Mouse (Mus musculus): Measurements from ENCODE around the gene Copz1. TPM values are rescaled to one million over a fixed set of nuclear protein-coding genes. Genes with fewer than 3 reads are reported as not detected.
"Not testable (repeated sequence)": the region's sequence is repeated elsewhere in the genome, so short reads cannot be mapped to it uniquely, and the experiment has no call there.

Gene Copz1
- polyA plus RNA-seq, 1 experiment from 2014 or later: 265 TPM

DNA sequence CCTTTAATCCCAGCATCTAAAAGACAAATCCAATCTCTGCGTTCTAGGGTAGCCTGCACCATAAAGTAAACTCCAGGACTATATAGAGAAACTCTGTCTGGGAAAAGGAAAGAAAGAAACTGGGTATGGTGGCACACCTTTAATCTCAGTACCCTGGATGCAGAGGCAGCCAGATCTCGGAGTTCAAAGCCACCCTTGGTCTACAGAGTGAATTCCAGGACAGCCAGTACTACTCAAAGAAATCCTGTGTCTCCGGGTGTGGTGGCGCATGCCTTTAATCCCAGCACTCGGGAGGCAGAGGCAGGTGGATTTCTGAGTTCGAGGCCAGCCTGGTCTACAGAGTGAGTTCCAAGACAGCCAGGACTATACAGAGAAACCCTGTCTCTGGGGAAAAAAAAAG, 23.0 kb upstream of the Copz1 start:
- H3K9me3 ChIP-seq (replicated peaks; ENCODE audit: control insufficient read depth, low read length); H3K4me2 ChIP-seq (ENCODE audit: low read depth, low read length); H3K4me3 ChIP-seq (replicated peaks; ENCODE audit: low read length); H3K27me3 ChIP-seq (ENCODE audit: control insufficient read depth, insufficient read depth, low read length); H3K27ac ChIP-seq (ENCODE audit: low read length); ATAC-seq (ENCODE audit: insufficient read depth, low FRiP score); H3K4me1 ChIP-seq (ENCODE audit: control insufficient read depth, insufficient read depth, low read length); H3K9ac ChIP-seq (ENCODE audit: low read length): not testable (repeated sequence)
- 81% methylated on average over 6 of the region's 6 CpGs for WGBS
- peaks cover 17% of the 10 kb centered on the region; the same call in 1 of the 2 replicates for H3K36me3 ChIP-seq (ENCODE audit: control insufficient read depth, insufficient read depth, low read length)

- Histone ChIP-seq H3K4me3 (replicated peaks; ENCODE audit: low read length) (no peak overlapping the region), H3K4me2 (ENCODE audit: low read depth, low read length) (no peak overlapping the region), H3K36me3 (ENCODE audit: control insufficient read depth, insufficient read depth, low read length) (peaks cover 13% of the 10 kb centered on the region; the same call in 1 of the 2 replicates), H3K27me3 (ENCODE audit: control insufficient read depth, insufficient read depth, low read length) (no peaks in the 10 kb centered on the region), H3K4me1 (ENCODE audit: control insufficient read depth, insufficient read depth, low read length) (peaks cover 10% of the 10 kb centered on the region; the same call in 1 of the 2 replicates), H3K9ac (ENCODE audit: low read length) (no peak overlapping the region), H3K9me3 (replicated peaks; ENCODE audit: control insufficient read depth, low read length) (no peaks in the 10 kb centered on the region), H3K27ac (ENCODE audit: low read length) (no peak overlapping the region)
- ATAC-seq (ENCODE audit: insufficient read depth, low FRiP score): peak; percentile 38; the same call in 1 of the 2 replicates
- 40% methylated on average over 2 of the region's 2 CpGs for WGBS
Measured at GRCm38 (mm10) chr15:103250195-103250740, 22.2 kb upstream of the Copz1 start.

DNA sequence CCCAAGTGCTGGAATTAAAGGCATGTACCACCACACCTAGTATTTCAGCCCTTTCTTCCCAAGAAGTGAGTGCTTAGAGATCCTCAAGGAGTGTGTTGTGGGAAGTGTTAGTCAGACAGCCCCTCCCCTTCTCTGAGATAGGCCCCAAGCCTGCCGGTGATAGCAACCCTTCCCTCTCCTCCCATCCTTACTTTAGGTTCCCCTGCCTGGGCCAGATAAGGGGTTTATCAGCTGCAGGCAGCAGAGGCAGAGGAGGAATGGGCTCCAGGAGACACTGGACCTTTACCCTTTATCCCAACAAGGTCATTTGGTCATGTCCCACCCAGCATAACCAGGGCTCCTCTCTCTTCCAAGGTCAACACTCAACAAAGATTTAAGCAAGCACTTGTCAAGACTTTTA, 20.9 kb upstream of the Copz1 start:
- H3K9me3 ChIP-seq (replicated peaks; ENCODE audit: control insufficient read depth, low read length): no peaks in the 10 kb centered on the region
- no peak overlapping the region for H3K4me2 ChIP-seq (ENCODE audit: low read depth, low read length)
- H3K9ac ChIP-seq (ENCODE audit: low read length): no peak overlapping the region
- no peaks in the 10 kb centered on the region for H3K27me3 ChIP-seq (ENCODE audit: control insufficient read depth, insufficient read depth, low read length)
- WGBS: 67% methylated on average over 1 of the region's 1 CpGs
- peaks cover 7% of the 10 kb centered on the region; the same call in 1 of the 2 replicates for H3K36me3 ChIP-seq (ENCODE audit: control insufficient read depth, insufficient read depth, low read length)
- no peak overlapping the region for H3K27ac ChIP-seq (ENCODE audit: low read length)
- peak; percentile 66 for ATAC-seq (ENCODE audit: insufficient read depth, low FRiP score)
- peaks cover 12% of the 10 kb centered on the region; the same call in 1 of the 2 replicates for H3K4me1 ChIP-seq (ENCODE audit: control insufficient read depth, insufficient read depth, low read length)
- no peak overlapping the region for H3K4me3 ChIP-seq (replicated peaks; ENCODE audit: low read length)

GRCm38 (mm10) chr15:103252660-103253059, 19.9 kb upstream of the Copz1 start:
- Histone ChIP-seq H3K27ac (ENCODE audit: low read length) (no peak overlapping the region), H3K9me3 (replicated peaks; ENCODE audit: control insufficient read depth, low read length) (no peaks in the 10 kb centered on the region), H3K36me3 (ENCODE audit: control insufficient read depth, insufficient read depth, low read length) (no peaks in the 10 kb centered on the region; the same call in 1 of the 2 replicates), H3K4me1 (ENCODE audit: control insufficient read depth, insufficient read depth, low read length) (peaks cover 16% of the 10 kb centered on the region; the same call in 1 of the 2 replicates), H3K9ac (ENCODE audit: low read length) (no peak overlapping the region), H3K4me2 (ENCODE audit: low read depth, low read length) (no peak overlapping the region), H3K27me3 (ENCODE audit: control insufficient read depth, insufficient read depth, low read length) (no peaks in the 10 kb centered on the region), H3K4me3 (replicated peaks; ENCODE audit: low read length) (no peak overlapping the region)
- 76% methylated on average over 3 of the region's 3 CpGs for WGBS
- no peak for ATAC-seq (ENCODE audit: insufficient read depth, low FRiP score)

DNA sequence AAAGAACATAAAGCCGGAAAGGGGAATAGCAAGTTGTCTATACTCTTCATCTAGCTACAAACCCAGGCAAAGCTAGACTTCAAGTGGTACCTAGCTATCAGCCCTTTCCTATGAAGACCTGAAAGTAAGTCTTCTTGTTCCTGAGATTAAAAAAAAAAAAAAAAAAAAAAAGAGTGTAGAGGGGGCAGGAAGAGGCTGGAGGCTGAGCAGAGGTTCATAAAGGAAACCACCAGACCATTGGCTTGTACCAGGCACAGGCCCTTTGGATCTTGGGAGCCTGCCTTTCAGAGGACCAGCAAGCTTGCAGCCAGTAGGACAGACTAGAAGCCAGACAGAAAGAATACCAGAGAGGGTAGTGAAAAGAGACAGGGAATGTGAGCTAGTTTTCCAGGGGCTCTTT, 19.2 kb upstream of the Copz1 start:
- H3K27me3 ChIP-seq (ENCODE audit: control insufficient read depth, insufficient read depth, low read length): no peaks in the 10 kb centered on the region
- ATAC-seq (ENCODE audit: insufficient read depth, low FRiP score): no peak
- 90% methylated on average over 1 of the region's 1 CpGs for WGBS
- H3K27ac ChIP-seq (ENCODE audit: low read length): no peak overlapping the region
- no peaks in the 10 kb centered on the region for H3K9me3 ChIP-seq (replicated peaks; ENCODE audit: control insufficient read depth, low read length)
- H3K4me2 ChIP-seq (ENCODE audit: low read depth, low read length): no peak overlapping the region
- H3K36me3 ChIP-seq (ENCODE audit: control insufficient read depth, insufficient read depth, low read length): no peaks in the 10 kb centered on the region; the same call in 1 of the 2 replicates
- H3K4me1 ChIP-seq (ENCODE audit: control insufficient read depth, insufficient read depth, low read length): peaks cover 19% of the 10 kb centered on the region; the same call in 1 of the 2 replicates
- no peak overlapping the region for H3K9ac ChIP-seq (ENCODE audit: low read length)
- no peak overlapping the region for H3K4me3 ChIP-seq (replicated peaks; ENCODE audit: low read length)

DNA sequence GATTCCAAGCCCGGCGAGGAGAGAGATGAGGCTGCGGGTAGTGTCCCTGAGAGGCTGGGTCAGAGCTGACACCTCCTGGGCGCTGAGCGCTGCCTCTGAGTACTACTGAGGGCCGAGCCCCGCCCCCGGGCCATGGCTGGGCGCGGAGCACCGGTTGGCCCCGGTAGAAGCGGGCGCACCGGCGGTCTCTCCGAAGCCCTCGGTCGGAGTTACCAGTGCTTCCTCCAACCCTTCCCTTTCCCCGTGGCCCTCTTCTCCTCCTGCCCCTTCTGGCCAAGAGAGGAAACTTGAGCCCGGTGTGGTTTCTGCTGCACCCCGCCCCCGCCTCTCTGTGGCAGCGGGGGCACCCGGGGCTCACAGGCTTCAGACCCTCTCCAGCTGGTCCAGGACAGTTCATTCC, 17.3 kb upstream of the Copz1 start:
- Histone ChIP-seq H3K9me3 (replicated peaks; ENCODE audit: control insufficient read depth, low read length) (no peaks in the 10 kb centered on the region), H3K4me3 (replicated peaks; ENCODE audit: low read length) (peak overlapping the region; percentile 44), H3K36me3 (ENCODE audit: control insufficient read depth, insufficient read depth, low read length) (no peaks in the 10 kb centered on the region), H3K4me2 (ENCODE audit: low read depth, low read length) (peak overlapping the region; percentile 66), H3K9ac (ENCODE audit: low read length) (peak overlapping the region; percentile 69), H3K27me3 (ENCODE audit: control insufficient read depth, insufficient read depth, low read length) (no peaks in the 10 kb centered on the region), H3K4me1 (ENCODE audit: control insufficient read depth, insufficient read depth, low read length) (peaks cover 24% of the 10 kb centered on the region; the same call in 1 of the 2 replicates), H3K27ac (ENCODE audit: low read length) (no peak overlapping the region; the same call in 1 of the 2 replicates)
- under 1% methylated on average over 25 of the region's 25 CpGs for WGBS
- 0 out of 2 replicates have a peak, but pooled peaks have one; percentile 20 for ATAC-seq (ENCODE audit: insufficient read depth, low FRiP score)

GRCm38 (mm10) chr15:103256210-103256986, 16.1 kb upstream of the Copz1 start:
- Histone ChIP-seq H3K9me3 (replicated peaks; ENCODE audit: control insufficient read depth, low read length) (no peaks in the 10 kb centered on the region), H3K4me3 (replicated peaks; ENCODE audit: low read length) (no peak overlapping the region), H3K36me3 (ENCODE audit: control insufficient read depth, insufficient read depth, low read length) (no peaks in the 10 kb centered on the region), H3K4me2 (ENCODE audit: low read depth, low read length) (no peak overlapping the region), H3K27ac (ENCODE audit: low read length) (no peak overlapping the region), H3K27me3 (ENCODE audit: control insufficient read depth, insufficient read depth, low read length) (no peaks in the 10 kb centered on the region), H3K4me1 (ENCODE audit: control insufficient read depth, insufficient read depth, low read length) (peaks cover 24% of the 10 kb centered on the region; the same call in 1 of the 2 replicates), H3K9ac (ENCODE audit: low read length) (no peak overlapping the region)
- WGBS: 87% methylated on average over 6 of the region's 6 CpGs
- ATAC-seq (ENCODE audit: insufficient read depth, low FRiP score): no peak

DNA sequence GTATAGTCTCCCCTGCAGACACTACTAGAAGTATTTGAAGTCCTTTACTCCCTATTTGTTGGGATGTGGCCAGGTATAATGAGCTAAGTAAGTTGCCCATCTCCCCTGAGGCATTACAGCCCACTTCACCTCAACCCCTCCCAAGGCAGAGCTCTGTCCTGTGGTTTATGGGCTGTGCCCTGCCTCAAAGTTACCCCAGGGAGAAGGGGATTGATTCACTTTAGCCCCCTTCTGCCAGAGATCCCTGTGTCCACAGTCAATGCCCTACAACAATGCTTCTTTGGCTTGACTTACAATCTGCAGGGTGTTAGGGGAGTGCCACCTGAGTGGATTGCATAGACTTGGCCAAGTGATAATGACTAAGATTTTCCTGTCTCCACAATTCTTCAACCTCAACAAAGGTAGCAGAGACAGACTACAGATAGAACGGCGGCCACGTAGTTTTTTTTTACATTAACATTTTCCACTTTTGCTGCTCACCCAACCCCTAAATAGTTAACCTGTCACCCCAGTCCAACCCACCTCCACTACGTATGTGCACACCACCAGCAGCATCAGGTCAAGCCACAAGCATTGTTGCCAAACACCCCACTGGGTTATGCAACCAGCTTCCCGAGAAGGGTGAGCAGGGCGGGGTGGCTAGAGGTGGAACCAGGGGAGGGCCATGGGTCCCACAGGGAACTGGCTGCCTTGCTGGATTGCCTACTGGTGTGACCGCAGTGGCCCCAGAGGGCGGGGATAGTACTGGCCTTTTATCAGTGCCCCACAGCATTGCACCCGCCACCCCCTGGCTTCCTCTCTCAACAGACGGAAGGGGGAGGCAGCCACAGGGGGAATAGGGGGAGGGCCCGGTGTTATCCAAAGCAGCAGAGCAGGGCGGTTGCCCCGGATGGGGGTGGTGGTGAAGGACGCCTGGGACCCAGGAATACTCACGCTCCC, 14.5 kb upstream of the Copz1 start, which contains the start of gene Nfe2:
Nfe2 (minus strand) TSS at position 614 of the 939 bp plus-strand sequence.
- peak; percentile 96 for ATAC-seq (ENCODE audit: insufficient read depth, low FRiP score)
- Histone ChIP-seq H3K4me3 (replicated peaks; ENCODE audit: low read length) (peak within 1 kb of the TSS; percentile 22), H3K4me1 (ENCODE audit: control insufficient read depth, insufficient read depth, low read length) (peaks cover 24% of the 10 kb centered on the region; the same call in 1 of the 2 replicates), H3K27ac (ENCODE audit: low read length) (peak within 1 kb of the TSS; percentile 8; the same call in 1 of the 2 replicates), H3K36me3 (ENCODE audit: control insufficient read depth, insufficient read depth, low read length) (no peaks in the 10 kb centered on the region), H3K9me3 (replicated peaks; ENCODE audit: control insufficient read depth, low read length) (no peaks in the 10 kb centered on the region), H3K27me3 (ENCODE audit: control insufficient read depth, insufficient read depth, low read length) (no peaks in the 10 kb centered on the region), H3K4me2 (ENCODE audit: low read depth, low read length) (peak within 1 kb of the TSS; percentile 41), H3K9ac (ENCODE audit: low read length) (no peak within 1 kb of the TSS)
- 12% methylated on average over 15 of the region's 15 CpGs for WGBS

Data from stomach, embryonic 16.5 days (tissue).